Mouse (Mus musculus) G1E-ER4 (cell line): ENCODE measurements around the gene Brca2. TPM values are rescaled to one million over a fixed set of nuclear protein-coding genes. Genes with fewer than 3 reads are reported as not detected.

Experiments
- GATA1 ChIP-seq: IDR thresholded peaks from one replicate; pipeline ENCODE4 v1.8.0; 2012; ENCODE audit warnings: low read length, inconsistent platforms
- polyA plus RNA-seq: library from polyadenylated mRNA; stranded (reverse); fragments of >175 nt; gene quantifications from 2 replicates; pipeline ENCODE4 v1.2.3, GENCODE M21; 2012

Brca2 gene
- polyA plus RNA-seq, 1 experiment: 8.6 TPM

GRCm38 (mm10) chr5:150559519-150560103, 37.2 kb downstream of the Brca2 start:
- no peak for TF ChIP-seq GATA1

- no peak for TF ChIP-seq GATA1
These were observed 38.4 kb downstream of the Brca2 start for GRCm38 (mm10) chr5:150560851-150561250.

- no peak for TF ChIP-seq GATA1
These were observed 38.9 kb downstream of the Brca2 start for GRCm38 (mm10) chr5:150561376-150561775.

GRCm38 (mm10) chr5:150561783-150562182, 39.4 kb downstream of the Brca2 start:
- TF ChIP-seq GATA1: no peak

- no peak for TF ChIP-seq GATA1
These were observed 42.0 kb downstream of the Brca2 start for GRCm38 (mm10) chr5:150564426-150564825.

GRCm38 (mm10) chr5:150566226-150566625, 43.8 kb downstream of the Brca2 start:
- no peak for TF ChIP-seq GATA1

- no peak for TF ChIP-seq GATA1
These were observed 44.5 kb downstream of the Brca2 start for GRCm38 (mm10) chr5:150566971-150567370.

GRCm38 (mm10) chr5:150570496-150571219, 48.2 kb downstream of the Brca2 start:
- TF ChIP-seq GATA1: no peak

GRCm38 (mm10) chr5:150574403-150574802, 52.0 kb downstream of the Brca2 start:
- TF ChIP-seq GATA1: no peak

GRCm38 (mm10) chr5:150574885-150575284, 52.5 kb downstream of the Brca2 start:
- TF ChIP-seq GATA1: no peak

- TF ChIP-seq GATA1: no peak
These were observed 54.4 kb downstream of the Brca2 start for GRCm38 (mm10) chr5:150576832-150577231.

- TF ChIP-seq GATA1: no peak
These were observed 56.3 kb downstream of the Brca2 start for GRCm38 (mm10) chr5:150578613-150579171.

GRCm38 (mm10) chr5:150581180-150581579, 58.8 kb downstream of the Brca2 start:
- TF ChIP-seq GATA1: no peak

- TF ChIP-seq GATA1: no peak
These were observed 60.8 kb downstream of the Brca2 start for GRCm38 (mm10) chr5:150583181-150583580.

- TF ChIP-seq GATA1: no peak
These were observed 61.3 kb downstream of the Brca2 start for GRCm38 (mm10) chr5:150583622-150584336.

- TF ChIP-seq GATA1: no peak
These were observed 61.9 kb downstream of the Brca2 start for GRCm38 (mm10) chr5:150584337-150584729.
